Mouse (Mus musculus) heart, embryonic 16.5 days (tissue): ENCODE data around the gene Nrarp. TPM values are rescaled to one million over a fixed set of nuclear protein-coding genes. Genes with fewer than 3 reads are reported as not detected.
A peak's percentile ranks its signal among the peaks of the same experiment; 100 is the strongest.

ENCODE experiments used
- ATAC-seq: fragments of 200-750 bp; cut with Nextera tagmentation; replicated peaks from 2 replicates; pipeline ENCODE4 v1.8.0; 2017; ENCODE audit warnings: moderate number of reproducible peaks; ENCODE audit not compliant: insufficient read depth, low FRiP score; ENCODE audit errors: extremely low read depth
- H3K27ac ChIP-seq: fragments of 300-500 bp; sonication (generic); 2 replicates; pipeline ENCODE4 v1.5.1; 2014; ENCODE audit warnings: mild to moderate bottlenecking, low read length, control low read depth, moderate library complexity
- H3K27me3 ChIP-seq: fragments of 300-500 bp; sonication (generic); 2 replicates; pipeline ENCODE4 v1.6.1; 2014; ENCODE audit warnings: low read length, mixed read lengths; ENCODE audit not compliant: control insufficient read depth, insufficient read depth
- H3K36me3 ChIP-seq: fragments of 300-500 bp; sonication (generic); 2 replicates; pipeline ENCODE4 v1.6.1; 2014; ENCODE audit not compliant: control insufficient read depth, insufficient read depth
- H3K4me1 ChIP-seq: fragments of 300-500 bp; sonication (generic); 2 replicates; pipeline ENCODE4 v1.6.1; 2014; ENCODE audit warnings: low read length, mixed read lengths; ENCODE audit not compliant: control insufficient read depth, insufficient read depth
- H3K4me2 ChIP-seq: fragments of 300-500 bp; sonication (generic); 2 replicates; pipeline ENCODE4 v1.6.1; 2014; ENCODE audit warnings: low read depth, mild to moderate bottlenecking, control low read depth, low read length
- H3K4me3 ChIP-seq: fragments of 300-500 bp; sonication (generic); 2 replicates; pipeline ENCODE4 v1.5.1; 2014; ENCODE audit warnings: mild to moderate bottlenecking, control low read depth, low read length
- H3K9ac ChIP-seq: fragments of 300-500 bp; sonication (generic); 2 replicates; pipeline ENCODE4 v1.6.1; 2014; ENCODE audit warnings: low read length, control low read depth
- H3K9me3 ChIP-seq: fragments of 300-500 bp; sonication (generic); replicated peaks from 2 replicates; pipeline ENCODE4 v1.6.1; 2016; ENCODE audit warnings: low read length; ENCODE audit not compliant: control insufficient read depth
- WGBS: fragments of 180-500 bp; shearing (Covaris S2); extraction: QIAGEN DNeasy Blood & Tissue Kit; methylation state at CpG from one replicate; pipeline ENCODE4 v1.1.7; 2014; 5-methylcytosine and 5-hydroxymethylcytosine counted together
- polyA plus RNA-seq: library from polyadenylated mRNA; unstranded; fragments of >200 nt; fragmentation: Nextera tagmentation; extraction: Ambion mirVana; gene quantifications from 2 replicates; pipeline ENCODE4 v1.2.1, GENCODE M21; 2015

Nrarp gene
- polyA plus RNA-seq, 1 experiment from 2014 or later = 18.1 TPM

- Histone ChIP-seq H3K9me3 (no peaks in the 10 kb centered on the region), H3K27ac (peak overlapping the region; percentile 90), H3K9ac (no peak overlapping the region), H3K27me3 (peaks cover 13% of the 10 kb centered on the region), H3K36me3 (peaks cover 28% of the 10 kb centered on the region), H3K4me1 (peaks cover 28% of the 10 kb centered on the region), H3K4me2 (no peak overlapping the region), H3K4me3 (no peak overlapping the region)
- ATAC-seq = no peak
These were observed 17.4 kb downstream of the Nrarp start for GRCm38 (mm10) chr2:25197946-25198345.

GRCm38 (mm10) chr2:25200631-25201030 lies 20.1 kb downstream of the Nrarp start:
- Histone ChIP-seq H3K36me3 (peaks cover 44% of the 10 kb centered on the region), H3K9ac (no peak overlapping the region), H3K4me3 (no peak overlapping the region), H3K27me3 (0 out of 2 replicates have a peak, but pooled peaks cover 3% of the 10 kb centered on the region), H3K4me1 (peaks cover 7% of the 10 kb centered on the region; the same call in 1 of the 2 replicates), H3K27ac (no peak overlapping the region), H3K4me2 (no peak overlapping the region), H3K9me3 (no peaks in the 10 kb centered on the region)
- 97% methylated on average over 2 of the region's 2 CpGs for WGBS
- ATAC-seq = no peak

- WGBS = 57% methylated on average over 4 of the region's 4 CpGs
- Histone ChIP-seq H3K27ac (no peak overlapping the region), H3K36me3 (peaks cover 52% of the 10 kb centered on the region), H3K27me3 (no peaks in the 10 kb centered on the region), H3K4me2 (no peak overlapping the region), H3K9ac (no peak overlapping the region), H3K9me3 (no peaks in the 10 kb centered on the region), H3K4me3 (no peak overlapping the region), H3K4me1 (no peaks in the 10 kb centered on the region)
- no peak for ATAC-seq
These were observed 23.2 kb downstream of the Nrarp start for GRCm38 (mm10) chr2:25203631-25204214.

GRCm38 (mm10) chr2:25207593-25207992 lies 27.0 kb downstream of the Nrarp start:
- H3K27me3 ChIP-seq = no peaks in the 10 kb centered on the region
- H3K4me3 ChIP-seq = no peak overlapping the region
- ATAC-seq = no peak
- peaks cover 10% of the 10 kb centered on the region for H3K4me1 ChIP-seq
- H3K27ac ChIP-seq = no peak overlapping the region
- no peaks in the 10 kb centered on the region for H3K9me3 ChIP-seq
- H3K36me3 ChIP-seq = peaks cover 27% of the 10 kb centered on the region
- WGBS = 82% methylated on average over 1 of the region's 1 CpGs
- H3K4me2 ChIP-seq = no peak overlapping the region
- H3K9ac ChIP-seq = no peak overlapping the region

- Histone ChIP-seq H3K4me1 (peaks cover 10% of the 10 kb centered on the region), H3K27ac (peak overlapping the region; percentile 91), H3K4me2 (peak overlapping the region; percentile 96), H3K9me3 (no peaks in the 10 kb centered on the region), H3K9ac (peak overlapping the region; percentile 94), H3K27me3 (no peaks in the 10 kb centered on the region), H3K4me3 (peak overlapping the region; percentile 94), H3K36me3 (peaks cover 7% of the 10 kb centered on the region)
- WGBS = 1% methylated on average over 24 of the region's 24 CpGs
- no peak for ATAC-seq
These were observed 30.1 kb downstream of the Nrarp start for GRCm38 (mm10) chr2:25210686-25211085.

GRCm38 (mm10) chr2:25211121-25211670 lies 30.6 kb downstream of the Nrarp start, which contains the start of gene Nelfb:
Gene Nelfb, minus strand, starts transcription at chr2:25211489.
- Histone ChIP-seq H3K4me2 (peak within 1 kb of the TSS; percentile 96), H3K27me3 (no peaks in the 10 kb centered on the region), H3K27ac (peak within 1 kb of the TSS; percentile 91), H3K9me3 (no peaks in the 10 kb centered on the region), H3K4me1 (peaks cover 10% of the 10 kb centered on the region), H3K36me3 (peaks cover 2% of the 10 kb centered on the region), H3K9ac (peak within 1 kb of the TSS; percentile 94), H3K4me3 (peak within 1 kb of the TSS; percentile 94)
- peak; percentile 97 for ATAC-seq
- WGBS = under 1% methylated on average over 44 of the region's 44 CpGs

- H3K4me3 ChIP-seq = no peak overlapping the region
These were observed 32.8 kb downstream of the Nrarp start for GRCm38 (mm10) chr2:25213266-25213865.

GRCm38 (mm10) chr2:25214444-25214843 lies 33.9 kb downstream of the Nrarp start, which contains the start of gene Stpg3:
Gene Stpg3, minus strand, starts transcription at chr2:25214637.
- WGBS = 72% methylated on average over 3 of the region's 3 CpGs
- no peak for ATAC-seq
- no peak within 1 kb of the TSS for H3K4me2 ChIP-seq

More at GRCm38 (mm10) chr2:25213266-25213865, 32.8 kb downstream of the Nrarp start:
- Histone ChIP-seq H3K4me2 (no peak overlapping the region), H3K4me1 (peaks cover 10% of the 10 kb centered on the region), H3K9me3 (no peaks in the 10 kb centered on the region), H3K27me3 (no peaks in the 10 kb centered on the region), H3K27ac (no peak overlapping the region), H3K9ac (no peak overlapping the region), H3K36me3 (no peaks in the 10 kb centered on the region)
- WGBS = 63% methylated on average over 23 of the region's 23 CpGs
- no peak for ATAC-seq

GRCm38 (mm10) chr2:25217666-25218065 lies 37.1 kb downstream of the Nrarp start:
- Histone ChIP-seq H3K27me3 (no peaks in the 10 kb centered on the region), H3K4me3 (no peak overlapping the region), H3K9ac (no peak overlapping the region), H3K36me3 (peaks cover 5% of the 10 kb centered on the region; the same call in 1 of the 2 replicates), H3K4me2 (no peak overlapping the region), H3K4me1 (no peaks in the 10 kb centered on the region), H3K9me3 (no peaks in the 10 kb centered on the region), H3K27ac (no peak overlapping the region)
- ATAC-seq = no peak
- WGBS = 57% methylated on average over 2 of the region's 2 CpGs

More at GRCm38 (mm10) chr2:25214444-25214843, 33.9 kb downstream of the Nrarp start, which contains the start of gene Stpg3:
- H3K9ac ChIP-seq = no peak within 1 kb of the TSS
- H3K27me3 ChIP-seq = no peaks in the 10 kb centered on the region
- no peak within 1 kb of the TSS for H3K27ac ChIP-seq
- H3K4me3 ChIP-seq = no peak within 1 kb of the TSS
- H3K4me1 ChIP-seq = peaks cover 10% of the 10 kb centered on the region
- no peaks in the 10 kb centered on the region for H3K36me3 ChIP-seq
- no peaks in the 10 kb centered on the region for H3K9me3 ChIP-seq
